Mouse (Mus musculus) heart, adult 2 months (tissue): Measurements from ENCODE around the gene Armt1.

ENCODE experiments used
- CTCF ChIP-seq: fragments of 200-600 bp; IDR thresholded peaks from 2 replicates; pipeline ENCODE4 v1.8.1; 2022; ENCODE audit warnings: antibody characterized with exemption, mild to moderate bottlenecking, moderate library complexity
- EP300 ChIP-seq: fragments of 200-500 bp; IDR thresholded peaks from 2 replicates; pipeline ENCODE4 v1.6.1; 2011; ENCODE audit warnings: low read depth, low read length, control low read depth; ENCODE audit not compliant: insufficient read depth

GRCm38 (mm10) chr10:4387701-4388383 lies 44.4 kb upstream of the Armt1 start, which contains the start of gene Zbtb2:
- TF ChIP-seq CTCF (no peak), EP300 (no peak)
